Mouse (Mus musculus): ENCODE results near the gene Gpatch8. TPM values are rescaled to one million over a fixed set of nuclear protein-coding genes. Genes with fewer than 3 reads are reported as not detected.
A peak's percentile ranks its signal among the peaks of the same experiment; 100 is the strongest.

Gene Gpatch8
- polyA plus RNA-seq (2015; fragmentation: Nextera tagmentation; extraction: Ambion mirVana), result 75.1 and 83.8 TPM in 2 replicates

GRCm38 (mm10) chr11:102556031-102556715 is at the start of gene Gpatch8:
Gene Gpatch8, minus strand, starts transcription at chr11:102556392.
- Histone ChIP-seq H3K27ac (peak within 1 kb of the TSS; percentile 97), H3K4me1 (peaks cover 34% of the 10 kb centered on the region), H3K27me3 (no peaks in the 10 kb centered on the region), H3K9me3 (replicated peaks) (no peaks in the 10 kb centered on the region), H3K4me2 (peak within 1 kb of the TSS; percentile 82), H3K4me3 (peak within 1 kb of the TSS; percentile 99), H3K9ac (peak within 1 kb of the TSS; percentile 99), H3K36me3 (ENCODE audit: poor library complexity, severe bottlenecking) (no peaks in the 10 kb centered on the region)
- WGBS, result 2% methylated on average over 40 of the region's 55 CpGs
- ATAC-seq, result peak; percentile 97

- ATAC-seq, result peak; percentile 46
- Histone ChIP-seq H3K27ac (peak overlapping the region; percentile 99), H3K4me2 (peak overlapping the region; percentile 84), H3K4me3 (peak overlapping the region; percentile 90), H3K27me3 (no peaks in the 10 kb centered on the region), H3K36me3 (ENCODE audit: poor library complexity, severe bottlenecking) (no peaks in the 10 kb centered on the region), H3K4me1 (peaks cover 52% of the 10 kb centered on the region), H3K9ac (peak overlapping the region; percentile 99), H3K9me3 (replicated peaks) (no peaks in the 10 kb centered on the region)
- under 1% methylated on average over 69 of the region's 74 CpGs for WGBS
Observed at GRCm38 (mm10) chr11:102604777-102605552, 48.8 kb upstream of the Gpatch8 start.

- H3K4me2 ChIP-seq, result peak within 1 kb of the TSS; percentile 84
- no peaks in the 10 kb centered on the region for H3K9me3 ChIP-seq (replicated peaks)
- H3K27ac ChIP-seq, result peak within 1 kb of the TSS; percentile 99
- under 1% methylated on average over 21 of the region's 31 CpGs for WGBS
- peak within 1 kb of the TSS; percentile 99 for H3K9ac ChIP-seq
- peaks cover 43% of the 10 kb centered on the region for H3K4me1 ChIP-seq
- no peaks in the 10 kb centered on the region for H3K27me3 ChIP-seq
- ATAC-seq, result peak; percentile 94
- peak within 1 kb of the TSS; percentile 90 for H3K4me3 ChIP-seq
- no peaks in the 10 kb centered on the region for H3K36me3 ChIP-seq (ENCODE audit: poor library complexity, severe bottlenecking)
Observed at GRCm38 (mm10) chr11:102604010-102604584, 47.9 kb upstream of the Gpatch8 start, which contains the start of gene Fzd2. Gene Fzd2, plus strand, starts transcription at chr11:102604396.

DNA sequence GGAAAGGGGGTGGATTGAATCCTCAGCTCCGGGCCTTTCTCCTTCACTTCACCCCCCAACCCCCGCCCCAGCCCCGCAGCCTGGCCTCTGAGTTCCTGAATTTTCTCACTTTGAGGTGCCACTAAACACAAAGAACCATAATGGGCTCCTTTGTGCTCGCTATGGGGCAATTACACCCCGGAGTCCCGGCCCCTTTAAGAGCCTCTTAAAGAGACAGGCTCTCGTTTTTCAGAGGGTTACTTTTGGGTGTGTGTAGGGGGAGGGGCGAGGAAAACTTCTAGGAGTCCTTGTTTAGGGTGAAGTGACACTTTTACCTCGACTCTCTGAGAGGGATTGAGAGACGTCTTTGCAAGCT is 47.3 kb upstream of the Gpatch8 start:
- no peaks in the 10 kb centered on the region for H3K27me3 ChIP-seq
- 0% methylated on average over 10 of the region's 10 CpGs for WGBS
- ATAC-seq, result peak; percentile 80
- peak overlapping the region; percentile 90 for H3K4me3 ChIP-seq
- H3K4me2 ChIP-seq, result peak overlapping the region; percentile 66
- peak overlapping the region; percentile 99 for H3K27ac ChIP-seq
- no peaks in the 10 kb centered on the region for H3K9me3 ChIP-seq (replicated peaks)
- no peaks in the 10 kb centered on the region for H3K36me3 ChIP-seq (ENCODE audit: poor library complexity, severe bottlenecking)
- peak overlapping the region; percentile 60 for H3K9ac ChIP-seq
- H3K4me1 ChIP-seq, result peaks cover 37% of the 10 kb centered on the region

DNA sequence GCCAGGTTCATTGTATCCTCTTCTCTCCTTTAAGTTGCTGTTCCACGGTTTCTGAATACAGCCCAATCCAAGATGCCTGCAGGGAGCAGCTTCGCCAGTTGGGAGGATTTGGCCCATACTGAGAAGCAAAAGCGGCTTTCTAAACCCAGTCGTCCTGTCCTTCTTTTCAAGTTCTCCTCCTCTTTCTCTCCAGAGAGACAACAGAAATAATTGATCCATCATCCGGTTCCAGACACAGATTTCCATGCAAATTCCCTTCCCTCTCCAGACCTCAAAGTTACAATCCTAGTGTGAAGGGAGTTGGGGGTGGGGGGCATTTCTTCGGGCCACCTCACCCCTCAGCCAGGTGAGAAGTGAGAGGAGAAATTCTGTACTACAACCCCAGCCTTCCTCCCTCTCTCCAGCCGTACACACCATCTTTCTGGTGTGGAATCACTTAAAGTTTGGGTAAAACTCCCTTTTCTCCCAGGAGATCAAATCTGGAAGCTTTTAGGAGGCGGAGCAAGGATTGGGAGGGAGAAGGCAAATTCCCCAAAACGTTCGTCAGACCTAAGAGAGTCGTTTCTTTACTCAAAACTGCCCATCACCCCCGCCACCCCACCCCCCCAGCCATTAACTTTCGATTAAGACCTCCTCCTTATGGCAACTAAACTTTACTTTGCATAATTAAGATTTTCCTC is 46.8 kb upstream of the Gpatch8 start:
- Histone ChIP-seq H3K9ac (peak overlapping the region; percentile 60), H3K4me1 (peaks cover 32% of the 10 kb centered on the region), H3K9me3 (replicated peaks) (no peaks in the 10 kb centered on the region), H3K27ac (peak overlapping the region; percentile 99), H3K4me3 (peak overlapping the region; percentile 90), H3K27me3 (no peaks in the 10 kb centered on the region), H3K36me3 (ENCODE audit: poor library complexity, severe bottlenecking) (no peaks in the 10 kb centered on the region), H3K4me2 (peak overlapping the region; percentile 66)
- 1% methylated on average over 13 of the region's 13 CpGs for WGBS
- no peak for ATAC-seq

DNA sequence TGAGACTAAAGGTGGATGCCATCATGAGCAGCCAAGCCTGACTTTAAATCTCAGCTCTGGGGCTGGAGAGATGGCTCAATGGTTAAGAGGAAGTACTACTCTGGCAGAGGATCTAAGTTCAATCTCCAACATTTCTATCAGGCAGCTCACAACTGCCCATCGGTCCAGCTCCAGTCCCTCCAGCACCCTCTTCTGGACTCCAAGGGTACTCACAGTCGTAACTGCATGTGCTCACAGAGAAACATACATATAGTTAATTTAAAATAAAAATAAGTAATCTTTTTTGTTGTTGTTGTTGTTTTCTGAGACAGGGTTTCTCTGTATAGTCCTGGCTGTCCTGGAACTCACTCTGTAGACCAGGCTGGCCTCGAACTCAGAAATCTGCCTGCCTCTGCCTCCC is 43.7 kb upstream of the Gpatch8 start:
- Histone ChIP-seq H3K36me3 (ENCODE audit: poor library complexity, severe bottlenecking) (no peaks in the 10 kb centered on the region), H3K27ac (no peak overlapping the region), H3K9ac (no peak overlapping the region), H3K27me3 (no peaks in the 10 kb centered on the region), H3K9me3 (replicated peaks) (no peaks in the 10 kb centered on the region), H3K4me3 (no peak overlapping the region), H3K4me1 (peaks cover 26% of the 10 kb centered on the region), H3K4me2 (no peak overlapping the region)
- WGBS, result 87% methylated on average over 3 of the region's 3 CpGs
- ATAC-seq, result no peak

- Histone ChIP-seq H3K9me3 (replicated peaks) (no peaks in the 10 kb centered on the region), H3K27ac (peak overlapping the region; percentile 2; the same call in 1 of the 2 replicates), H3K4me2 (peak overlapping the region; percentile 25; the same call in 1 of the 2 replicates), H3K4me1 (peaks cover 19% of the 10 kb centered on the region), H3K36me3 (ENCODE audit: poor library complexity, severe bottlenecking) (no peaks in the 10 kb centered on the region), H3K4me3 (no peak overlapping the region), H3K27me3 (no peaks in the 10 kb centered on the region), H3K9ac (peak overlapping the region; percentile 35; the same call in 1 of the 2 replicates)
- ATAC-seq, result no peak
- WGBS, result 2% methylated on average over 3 of the region's 4 CpGs
Observed at GRCm38 (mm10) chr11:102595341-102595820, 39.2 kb upstream of the Gpatch8 start.

DNA sequence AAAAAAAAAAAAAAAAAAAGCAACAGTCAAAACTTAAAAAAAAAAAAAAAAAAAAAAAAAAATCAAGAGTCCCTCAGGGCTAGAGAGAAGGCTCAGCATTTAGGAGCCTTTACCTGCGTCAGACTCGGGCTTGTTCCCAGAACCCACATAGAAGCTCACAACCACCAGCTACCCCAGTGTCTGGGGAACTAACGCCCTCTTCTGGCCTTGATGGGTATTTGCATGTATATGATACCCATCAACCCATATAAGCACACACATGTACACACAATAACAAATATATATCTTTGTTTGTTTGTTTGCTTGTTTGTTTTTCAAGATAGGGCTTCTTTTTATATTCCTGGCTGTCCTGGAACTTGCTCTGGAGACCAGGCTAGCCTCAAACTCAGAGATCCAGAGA is 31.4 kb upstream of the Gpatch8 start:
- Histone ChIP-seq H3K4me2 (no peak overlapping the region), H3K4me3 (no peak overlapping the region), H3K36me3 (ENCODE audit: poor library complexity, severe bottlenecking) (no peaks in the 10 kb centered on the region), H3K4me1 (peaks cover 6% of the 10 kb centered on the region), H3K9me3 (replicated peaks) (0 out of 2 replicates have a peak, but pooled peaks cover 5% of the 10 kb centered on the region), H3K27me3 (no peaks in the 10 kb centered on the region), H3K27ac (no peak overlapping the region), H3K9ac (no peak overlapping the region)
- no peak for ATAC-seq
- WGBS, result 67% methylated on average over 3 of the region's 3 CpGs

GRCm38 (mm10) chr11:102586445-102587130 is 30.4 kb upstream of the Gpatch8 start:
- Histone ChIP-seq H3K27me3 (no peaks in the 10 kb centered on the region), H3K9ac (no peak overlapping the region), H3K36me3 (ENCODE audit: poor library complexity, severe bottlenecking) (no peaks in the 10 kb centered on the region), H3K27ac (no peak overlapping the region), H3K9me3 (replicated peaks) (0 out of 2 replicates have a peak, but pooled peaks cover 5% of the 10 kb centered on the region), H3K4me1 (peaks cover 15% of the 10 kb centered on the region), H3K4me2 (no peak overlapping the region), H3K4me3 (no peak overlapping the region)
- 91% methylated on average over 4 of the region's 4 CpGs for WGBS
- ATAC-seq, result no peak

GRCm38 (mm10) chr11:102582736-102583135 is 26.5 kb upstream of the Gpatch8 start:
- Histone ChIP-seq H3K4me3 (no peak overlapping the region), H3K36me3 (ENCODE audit: poor library complexity, severe bottlenecking) (no peaks in the 10 kb centered on the region), H3K27ac (peak overlapping the region; percentile 79; the same call in 1 of the 2 replicates), H3K9ac (no peak overlapping the region), H3K4me1 (peaks cover 41% of the 10 kb centered on the region), H3K27me3 (no peaks in the 10 kb centered on the region), H3K4me2 (no peak overlapping the region), H3K9me3 (replicated peaks) (0 out of 2 replicates have a peak, but pooled peaks cover 5% of the 10 kb centered on the region)
- WGBS, result 34% methylated on average over 5 of the region's 5 CpGs
- ATAC-seq, result no peak

DNA sequence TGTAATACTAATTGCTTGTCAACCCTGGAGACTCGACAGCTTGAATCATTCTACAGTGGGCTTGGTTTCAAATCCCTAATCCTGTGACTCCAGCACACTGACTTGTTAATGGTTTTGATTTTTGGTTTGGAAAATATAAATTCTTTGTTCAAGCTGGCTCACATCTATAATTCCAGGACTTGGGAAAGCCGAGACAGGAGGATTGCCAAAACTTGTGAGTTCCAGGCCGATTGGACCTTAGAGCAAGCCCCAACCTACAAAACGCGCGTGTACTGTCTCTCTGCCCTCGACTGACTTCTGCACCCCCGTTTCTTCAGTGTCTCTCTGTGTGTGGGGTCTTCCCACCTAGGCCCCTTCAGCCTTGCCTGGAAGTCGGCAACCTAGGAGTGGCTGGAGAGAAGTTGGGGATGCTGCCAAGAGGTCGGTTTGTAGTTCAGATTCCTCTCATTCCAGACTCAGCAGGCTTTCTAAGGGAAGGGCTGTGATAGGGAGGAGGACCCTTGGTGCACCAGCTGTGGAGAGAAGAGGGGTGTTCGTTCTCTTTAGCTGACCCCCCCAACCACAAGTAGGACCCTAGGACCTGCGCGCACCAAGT is 25.9 kb upstream of the Gpatch8 start:
- peaks cover 41% of the 10 kb centered on the region for H3K4me1 ChIP-seq
- no peaks in the 10 kb centered on the region for H3K27me3 ChIP-seq
- H3K9me3 ChIP-seq (replicated peaks), result 0 out of 2 replicates have a peak, but pooled peaks cover 5% of the 10 kb centered on the region
- 19% methylated on average over 13 of the region's 13 CpGs for WGBS
- H3K27ac ChIP-seq, result peak overlapping the region; percentile 79
- H3K9ac ChIP-seq, result peak overlapping the region; percentile 18; the same call in 1 of the 2 replicates
- H3K4me3 ChIP-seq, result no peak overlapping the region
- no peak overlapping the region for H3K4me2 ChIP-seq
- H3K36me3 ChIP-seq (ENCODE audit: poor library complexity, severe bottlenecking), result no peaks in the 10 kb centered on the region
- ATAC-seq, result no peak

All from forebrain, embryonic 13.5 days (tissue).